Mouse (Mus musculus): ENCODE results near the gene Cog5.

DNA sequence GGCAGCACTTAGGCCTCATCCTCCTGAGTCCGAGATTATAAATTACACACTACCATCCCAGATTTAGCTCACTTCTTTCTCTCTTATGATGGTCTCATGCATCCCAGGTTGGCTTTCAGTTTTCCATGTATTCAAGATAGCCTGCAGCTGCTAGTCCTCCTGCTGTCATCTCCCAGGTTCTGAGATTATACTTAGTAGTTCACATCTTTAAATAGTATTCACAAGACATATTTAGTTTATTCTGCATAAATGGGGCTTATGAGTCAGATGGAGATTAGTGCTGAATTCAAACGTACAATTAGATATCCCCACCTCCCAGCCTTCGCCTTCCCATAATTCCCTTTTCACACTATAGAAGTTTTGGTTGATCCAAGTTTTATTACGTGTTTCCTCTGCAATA, 222.1 kb downstream of the Cog5 start:
- TF ChIP-seq SMC3 (IDR thresholded peaks at IDR 0.05; ENCODE audit: low read depth, low read length) (no peak), CTCF (IDR thresholded peaks at IDR 0.05 in 2 of 3, conservative IDR thresholded peaks at IDR 0.05 in 1 of 3; ENCODE audit: control insufficient read depth in 1 of 3, insufficient read depth in 1 of 3, low read depth in 2 of 3, low read length in 3 of 3, poor library complexity in 1 of 3, severe bottlenecking in 1 of 3) (no peak), E2F4 (IDR thresholded peaks at IDR 0.05; ENCODE audit: borderline replicate concordance, low read depth, low read length) (no peak), ZNF384 (IDR thresholded peaks at IDR 0.05; ENCODE audit: low read depth, low read length) (no peak), ZKSCAN1 (IDR thresholded peaks at IDR 0.05; ENCODE audit: low read depth, low read length) (no peak), MAFK (IDR thresholded peaks at IDR 0.05; ENCODE audit: borderline replicate concordance, low read depth, low read length) (no peak), BHLHE40 (IDR thresholded peaks at IDR 0.05; ENCODE audit: borderline replicate concordance, low read depth, low read length) (no peak), USF1 (IDR thresholded peaks at IDR 0.05; ENCODE audit: low read depth, low read length) (no peak), ZC3H11A (IDR thresholded peaks at IDR 0.05; ENCODE audit: low read depth, low read length) (no peak), CHD2 (IDR thresholded peaks at IDR 0.05; ENCODE audit: low read length) (no peak), HCFC1 (IDR thresholded peaks at IDR 0.05; ENCODE audit: low read depth, low read length) (no peak)
